Mouse (Mus musculus) mesoderm, embryonic 11.5 days (tissue): Measurements from ENCODE around the gene Smurf1.

ENCODE experiments used
- DNase-seq: peaks from one replicate; pipeline ENCODE4 v3.0.0-alpha.2; 2012; ENCODE audit warnings: low read depth, low spot score

The Smurf1 gene

DNA sequence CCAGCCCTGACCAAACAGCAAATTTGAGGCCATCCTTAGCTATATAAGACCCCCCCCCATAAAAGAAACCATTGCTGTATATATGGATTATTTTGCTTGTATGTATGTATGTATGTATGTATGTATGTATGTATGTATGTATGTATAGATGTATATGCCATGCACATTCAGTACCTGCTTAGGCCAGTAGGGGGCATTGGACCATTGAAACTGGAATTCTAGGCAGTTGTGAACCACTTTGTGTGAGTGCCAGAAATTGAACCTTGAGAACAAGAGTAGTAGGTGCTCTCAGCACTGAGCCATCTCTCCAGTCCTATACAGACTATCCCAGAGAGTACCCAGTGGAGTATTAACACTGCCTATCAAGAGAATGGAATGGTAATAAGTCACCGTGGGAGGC, 93.9 kb downstream of the Smurf1 start:
- peak; percentile 15 for DNase-seq

DNA sequence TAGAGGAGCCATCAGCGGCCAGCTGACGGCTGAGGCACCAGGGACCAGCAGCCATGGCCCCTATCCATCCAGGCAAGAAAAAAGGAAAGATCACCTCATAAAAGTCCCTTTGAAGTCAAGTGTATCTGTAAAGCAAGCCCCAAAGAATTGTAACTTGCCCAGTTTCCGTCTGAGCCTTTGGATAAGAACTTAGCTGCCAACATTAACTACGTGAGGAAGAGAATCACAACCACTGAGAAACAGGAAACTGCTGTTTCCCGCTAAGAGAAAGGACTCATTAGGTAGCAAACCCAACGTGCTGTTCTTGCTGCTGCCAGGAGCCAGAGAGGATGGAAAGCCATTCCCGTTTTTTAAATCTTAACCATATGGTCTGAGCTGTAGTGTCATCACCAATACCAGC, 94.9 kb downstream of the Smurf1 start:
- DNase-seq: peak; percentile 20

DNA sequence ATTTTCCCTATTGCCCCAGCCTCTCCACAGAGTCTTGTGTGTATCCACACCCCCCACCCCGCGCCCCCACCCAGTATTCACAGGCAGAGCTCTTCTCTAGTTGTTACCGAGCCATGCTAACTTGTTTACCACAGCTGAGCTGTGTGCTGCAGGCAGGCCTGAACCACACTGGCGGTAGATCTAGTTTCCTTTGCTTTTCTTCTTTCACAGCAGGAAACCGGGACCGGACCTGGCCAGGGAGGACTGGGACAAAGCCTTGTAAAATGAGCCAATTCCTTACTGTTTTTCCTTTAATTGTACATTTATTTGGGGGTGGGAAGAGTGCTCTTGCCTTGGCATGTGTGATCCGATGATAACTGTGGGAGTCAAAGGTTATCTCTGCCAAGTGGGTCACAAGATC, 96.2 kb downstream of the Smurf1 start:
- DNase-seq: no peak

DNA sequence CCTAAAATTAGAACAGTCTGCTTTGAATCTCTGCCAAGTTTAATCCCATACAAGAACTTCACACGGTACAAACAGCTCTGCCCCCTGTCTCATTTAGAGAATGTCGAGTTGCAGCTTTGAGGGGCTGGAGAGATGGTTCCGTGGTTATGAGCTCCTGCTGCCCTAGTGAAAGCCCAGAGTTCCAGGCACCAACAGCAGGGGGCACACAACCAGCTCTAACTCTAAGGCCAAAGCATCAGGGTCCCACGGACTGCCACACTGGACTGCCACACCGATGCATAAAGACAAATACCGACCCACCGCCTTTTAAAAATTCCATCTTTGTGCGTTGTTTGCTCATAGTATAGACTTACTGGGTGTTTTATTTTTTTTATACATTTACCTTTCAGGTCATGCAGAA, 98.7 kb downstream of the Smurf1 start:
- DNase-seq: peak; percentile 23

DNA sequence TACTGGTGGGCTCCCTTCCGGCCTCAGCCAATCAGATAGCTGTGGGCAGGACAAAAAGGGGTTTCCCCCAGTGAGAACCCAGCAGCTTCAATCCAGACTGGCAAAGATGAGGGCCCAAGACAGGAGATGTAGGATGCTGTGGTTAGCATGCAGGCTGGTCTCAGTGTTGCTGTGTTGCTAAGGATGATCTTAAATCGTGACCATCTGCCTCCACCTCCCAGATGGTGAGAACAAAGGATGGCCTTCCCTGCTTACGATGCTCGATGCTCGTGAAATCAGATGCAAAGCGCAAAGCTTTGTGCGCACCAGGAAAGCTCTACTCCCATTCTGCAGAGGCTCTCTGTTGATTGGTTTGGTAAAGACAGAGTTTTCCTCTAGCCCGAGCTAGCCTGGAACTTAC, 104.7 kb downstream of the Smurf1 start:
- no peak for DNase-seq

DNA sequence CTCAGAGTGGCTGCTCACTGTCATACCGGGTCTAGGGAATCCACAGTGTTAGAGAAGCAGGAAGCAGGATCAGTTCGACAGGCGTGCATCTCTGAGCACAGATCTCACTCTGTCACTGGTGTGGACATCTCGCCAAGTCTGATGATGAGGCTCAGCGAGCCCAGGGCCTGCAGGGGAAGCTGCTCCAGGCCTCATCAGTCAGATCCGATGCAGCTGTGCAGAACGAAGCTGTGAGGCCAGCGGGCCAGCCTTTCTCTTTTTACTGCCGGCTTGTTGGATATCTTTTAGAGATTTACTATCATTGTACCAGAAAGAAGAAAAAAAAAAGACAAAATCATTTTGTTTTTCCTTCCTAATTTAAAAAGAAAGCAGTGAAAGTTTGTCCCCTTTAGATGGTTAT, 106.4 kb downstream of the Smurf1 start:
- no peak for DNase-seq

DNA sequence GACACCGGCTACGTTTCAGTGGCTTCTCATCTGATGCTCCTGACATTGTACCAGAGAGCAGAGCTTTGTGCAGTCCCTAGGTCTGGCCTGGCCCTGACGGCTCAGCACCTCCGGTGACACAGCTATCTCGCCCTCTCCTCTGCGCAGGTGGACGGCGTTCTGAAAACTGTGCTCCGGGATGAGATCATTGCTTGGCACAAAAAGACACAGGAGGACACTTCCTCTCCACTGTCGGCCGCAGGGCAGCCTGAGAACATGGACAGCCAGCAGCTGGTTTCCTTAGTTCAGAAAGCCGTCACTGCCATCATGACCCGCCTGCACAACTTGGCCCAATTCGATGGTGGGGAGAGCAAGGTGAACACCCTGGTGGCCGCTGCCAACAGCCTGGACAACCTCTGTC, 107.1 kb downstream of the Smurf1 start:
- no peak for DNase-seq

DNA sequence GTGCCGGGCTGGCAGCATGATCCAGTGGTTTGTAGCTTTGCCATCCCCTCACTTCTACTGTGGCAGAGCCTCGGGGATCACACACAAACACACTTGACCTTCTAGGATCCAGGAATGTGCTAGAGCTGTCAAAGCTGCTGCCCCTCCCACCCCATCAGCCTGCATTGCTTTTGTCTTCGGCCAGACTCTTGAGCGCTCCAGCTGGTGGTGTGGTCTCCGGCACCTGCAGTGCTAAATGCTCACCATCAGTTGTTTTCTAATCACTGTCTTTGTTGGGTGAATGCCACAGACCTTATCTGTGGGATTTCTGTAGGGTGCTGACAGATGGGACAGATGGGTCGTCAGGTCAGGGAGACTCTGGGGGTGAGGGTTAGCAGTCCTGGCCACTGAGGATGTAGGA, 109.7 kb downstream of the Smurf1 start:
- DNase-seq: no peak

DNA sequence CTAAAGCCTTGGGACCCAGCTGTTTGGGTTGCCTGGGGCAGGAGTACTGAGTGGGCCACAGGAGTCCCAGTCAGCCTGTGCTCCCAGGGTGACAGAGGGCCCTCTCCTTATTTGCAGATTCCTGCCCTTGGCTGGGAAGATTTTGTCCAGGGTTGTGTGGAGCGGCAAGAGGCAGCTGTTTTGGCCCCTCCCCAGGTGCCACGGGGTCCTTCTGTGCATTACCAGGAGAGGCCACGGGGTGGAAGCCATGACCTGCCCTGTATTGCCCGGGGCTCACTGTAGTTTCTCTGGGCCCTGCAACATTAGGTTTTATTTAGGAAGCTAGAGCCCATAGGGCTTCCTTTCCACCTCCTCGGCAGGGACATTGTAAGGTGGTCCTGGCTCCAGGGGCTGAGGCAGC, 111.7 kb downstream of the Smurf1 start:
- no peak for DNase-seq

DNA sequence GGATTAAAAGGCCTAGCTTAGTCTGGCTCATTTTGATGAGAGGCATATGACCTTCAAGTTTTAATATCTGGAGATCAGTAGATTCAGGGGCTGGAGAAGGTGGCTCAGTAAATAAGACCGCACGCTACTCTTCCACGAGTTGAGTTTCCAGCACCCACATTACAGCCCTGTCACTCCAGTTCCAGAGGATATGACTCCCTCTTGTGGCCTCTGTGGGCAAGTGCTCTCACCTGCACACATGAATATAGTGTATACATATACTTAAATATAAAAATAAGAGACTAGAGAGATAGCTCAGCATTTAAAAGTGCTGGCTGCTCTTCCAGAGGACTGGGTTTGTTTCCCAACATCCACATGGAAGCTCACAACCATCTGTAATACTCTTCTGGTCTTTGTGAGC, 113.8 kb downstream of the Smurf1 start:
- DNase-seq: no peak

DNA sequence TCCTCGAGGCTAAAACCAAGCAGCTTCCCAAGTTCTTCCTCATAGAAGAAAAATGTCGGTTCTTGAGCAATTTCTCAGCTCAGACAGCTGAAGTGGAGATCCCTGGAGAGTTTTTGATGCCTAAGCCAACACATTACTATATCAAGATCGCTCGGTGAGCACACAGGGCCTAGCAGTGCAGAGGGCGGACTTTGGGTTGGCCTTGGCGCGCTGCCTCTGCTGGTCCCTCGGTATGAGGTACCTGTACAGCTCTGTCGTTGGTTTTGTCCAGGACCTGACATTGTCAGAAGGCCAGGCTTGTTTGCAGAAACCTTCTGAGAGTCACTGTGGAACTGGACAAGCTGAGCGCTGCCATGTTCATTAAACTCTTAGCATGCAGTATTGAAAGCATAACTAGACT, 115.7 kb downstream of the Smurf1 start:
- no peak for DNase-seq

DNA sequence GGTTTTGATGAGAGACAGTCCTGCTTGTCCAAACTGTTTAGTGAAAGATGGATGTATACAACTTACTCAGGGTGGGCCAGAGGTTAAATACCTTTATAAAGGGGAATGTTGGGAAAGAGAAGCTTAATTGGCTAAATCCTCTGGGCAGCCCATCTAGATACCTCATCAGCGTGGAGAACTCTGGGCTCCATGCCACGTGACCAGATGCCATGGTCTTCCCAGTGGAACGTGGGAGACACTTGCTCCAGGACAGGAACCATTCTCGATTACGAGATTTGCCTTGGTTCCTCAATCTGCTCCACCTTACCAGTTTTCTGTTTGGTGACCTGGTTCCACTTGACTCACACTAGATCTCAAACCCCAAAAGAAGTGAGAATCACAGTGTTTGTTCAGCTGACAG, 116.9 kb downstream of the Smurf1 start:
- no peak for DNase-seq

DNA sequence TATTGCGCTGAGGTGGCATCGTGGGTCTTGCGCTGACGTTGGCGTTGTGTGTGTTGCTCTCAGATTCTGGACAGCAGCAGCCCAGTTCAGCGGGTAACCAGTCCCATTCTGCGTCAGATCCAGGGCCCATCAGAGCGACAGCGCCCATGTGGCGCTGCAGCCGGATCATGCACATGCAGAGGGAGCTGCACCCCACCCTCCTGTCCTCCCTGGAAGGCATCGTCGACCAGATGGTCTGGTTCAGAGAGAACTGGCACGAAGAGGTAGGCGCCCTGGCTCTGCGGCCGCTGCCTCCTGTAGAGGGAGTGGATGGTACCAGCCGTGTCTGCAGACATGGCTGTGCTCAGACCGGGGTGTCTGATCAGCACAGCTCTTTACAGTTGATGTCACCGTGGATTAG, 120.3 kb downstream of the Smurf1 start:
- DNase-seq: no peak

DNA sequence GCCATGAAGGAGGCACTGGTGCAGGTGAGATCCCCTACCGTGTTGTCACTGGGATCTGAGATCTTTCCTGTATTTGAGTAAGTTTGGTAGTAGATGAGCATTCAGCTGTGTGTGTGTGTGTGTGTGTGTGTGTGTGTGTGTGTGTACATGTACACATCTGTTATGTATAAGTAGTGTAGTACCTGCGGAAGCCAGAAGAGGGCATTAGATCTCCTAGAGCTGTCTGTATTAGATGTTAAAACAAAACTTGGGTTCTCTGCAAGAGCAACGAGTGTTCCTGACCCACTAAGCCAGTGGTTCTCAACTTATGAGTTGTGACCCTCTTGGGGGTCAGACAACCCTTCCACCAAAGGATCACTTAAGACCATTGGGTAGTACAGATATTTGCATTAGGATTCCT, 129.5 kb downstream of the Smurf1 start:
- DNase-seq: peak; percentile 43

DNA sequence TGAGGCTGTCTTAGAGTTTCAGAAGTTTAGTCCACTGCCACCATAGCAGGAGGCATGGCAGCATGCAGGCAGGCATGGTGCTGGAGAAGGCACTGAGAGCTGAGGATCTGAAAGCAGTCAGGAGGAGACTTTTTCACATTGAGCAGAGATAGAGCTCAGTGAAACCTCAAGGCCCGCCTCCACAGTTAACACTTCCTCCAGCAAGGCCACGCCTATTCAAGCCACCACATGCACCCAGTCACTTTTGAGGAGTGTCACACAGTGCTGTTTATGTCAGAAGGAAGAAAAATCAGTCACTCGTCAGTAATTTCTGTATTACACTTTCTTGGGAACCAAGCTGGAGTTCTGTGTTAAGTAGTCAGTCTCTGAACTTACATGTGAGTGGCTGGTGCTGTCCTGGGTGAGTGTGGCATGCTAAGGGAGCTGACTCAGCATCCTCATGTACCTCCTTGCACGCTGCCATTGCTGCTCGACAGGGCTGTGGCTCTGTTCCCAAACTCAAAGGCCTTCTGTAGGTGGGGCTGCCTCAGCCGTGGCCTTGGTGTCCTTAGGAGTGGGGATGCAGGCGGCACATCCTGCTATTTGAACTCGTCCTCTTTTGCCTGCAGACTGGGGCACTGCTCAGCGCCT, 133.7 kb downstream of the Smurf1 start:
- no peak for DNase-seq

DNA sequence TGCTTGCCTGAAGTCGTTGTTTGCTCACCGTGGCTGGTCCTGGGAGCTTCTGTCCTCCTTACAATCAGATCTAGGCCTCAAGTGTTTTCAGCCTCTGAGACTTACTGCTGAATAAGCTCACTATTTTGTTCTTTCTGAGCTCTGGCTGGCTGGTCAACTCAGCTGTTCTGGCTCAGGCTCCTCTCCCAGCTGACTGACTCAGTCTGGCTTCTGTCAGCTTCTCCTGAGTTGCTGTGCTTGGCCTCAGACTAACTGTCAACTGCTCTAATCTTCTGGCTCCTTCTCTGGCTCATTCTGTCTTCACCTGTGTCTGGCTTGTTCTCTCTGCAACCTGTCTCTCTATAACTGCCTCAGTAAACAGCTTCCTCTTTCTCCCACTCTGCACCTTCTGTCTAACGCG, 136.0 kb downstream of the Smurf1 start:
- no peak for DNase-seq

DNA sequence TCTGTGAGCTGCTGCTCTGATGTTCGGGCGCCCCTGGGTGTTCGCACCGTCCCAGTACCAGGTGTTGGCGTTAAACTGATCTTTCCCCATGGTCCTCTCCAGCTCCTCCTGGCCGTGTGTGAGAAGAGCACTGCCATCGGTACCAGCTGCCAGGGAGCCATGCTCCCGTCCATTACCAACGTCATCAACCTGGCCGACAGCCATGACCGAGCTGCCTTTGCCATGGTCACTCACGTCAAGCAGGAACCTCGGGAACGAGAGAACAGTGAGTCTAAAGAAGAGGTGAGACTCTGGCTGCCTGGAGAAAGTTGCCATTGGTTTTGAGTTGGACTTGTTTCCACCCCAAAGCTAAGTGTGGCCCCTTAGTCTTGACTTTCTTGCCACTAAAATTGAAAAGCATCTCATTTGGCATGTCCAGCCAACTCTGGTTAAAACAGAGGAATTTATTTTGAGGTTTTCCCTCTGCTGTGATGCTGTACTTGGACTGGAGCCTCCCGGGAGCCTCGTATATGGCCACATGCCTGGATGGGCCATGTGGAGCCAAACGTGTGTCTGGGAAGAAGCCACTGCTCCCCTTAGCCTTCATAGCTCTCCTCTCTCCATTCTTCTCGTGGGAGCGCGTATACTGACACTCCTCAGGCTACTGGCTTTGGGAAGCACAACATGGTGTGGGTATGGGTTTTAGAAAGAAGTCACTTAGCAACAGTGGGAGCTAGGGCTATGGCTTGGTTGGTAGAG, 137.1 kb downstream of the Smurf1 start:
- no peak for DNase-seq
